Mouse (Mus musculus): ENCODE results near the gene Hoxc11. TPM values are rescaled to one million over a fixed set of nuclear protein-coding genes. Genes with fewer than 3 reads are reported as not detected.

The Hoxc11 gene
- not detected in 2 replicates for polyA plus RNA-seq (2012; rRNA removed)

DNA sequence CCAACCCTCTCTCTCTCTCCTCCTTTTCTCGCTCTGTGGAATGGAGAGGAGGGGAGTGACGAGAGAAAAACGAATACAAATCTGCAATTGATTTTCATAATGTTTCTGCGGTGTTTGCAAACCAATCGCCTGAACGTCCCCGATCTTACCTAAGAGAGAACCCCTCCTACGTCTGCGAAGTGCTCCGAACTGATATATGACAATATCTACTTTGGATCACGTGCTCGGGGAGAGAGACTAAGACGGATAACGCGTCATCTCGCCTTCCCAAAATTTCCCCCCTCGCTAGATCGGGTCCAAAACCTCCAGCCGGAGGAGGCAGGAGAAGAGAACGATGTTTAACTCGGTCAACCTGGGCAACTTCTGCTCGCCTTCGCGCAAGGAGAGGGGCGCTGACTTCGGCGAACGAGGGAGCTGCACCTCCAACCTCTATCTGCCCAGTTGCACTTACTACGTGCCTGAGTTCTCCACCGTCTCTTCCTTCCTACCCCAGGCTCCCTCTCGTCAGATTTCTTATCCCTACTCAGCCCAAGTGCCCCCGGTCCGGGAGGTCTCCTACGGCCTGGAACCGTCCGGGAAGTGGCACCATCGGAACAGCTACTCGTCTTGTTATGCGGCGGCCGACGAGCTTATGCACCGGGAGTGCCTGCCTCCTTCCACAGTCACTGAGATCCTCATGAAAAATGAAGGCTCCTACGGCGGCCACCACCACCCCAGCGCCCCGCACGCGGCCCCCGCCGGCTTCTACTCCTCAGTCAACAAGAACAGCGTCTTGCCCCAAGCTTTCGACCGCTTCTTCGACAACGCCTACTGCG is at the start of gene Hoxc11:
Hoxc11 (plus strand) TSS at position 236 of the 815 bp plus-strand sequence.

DNA sequence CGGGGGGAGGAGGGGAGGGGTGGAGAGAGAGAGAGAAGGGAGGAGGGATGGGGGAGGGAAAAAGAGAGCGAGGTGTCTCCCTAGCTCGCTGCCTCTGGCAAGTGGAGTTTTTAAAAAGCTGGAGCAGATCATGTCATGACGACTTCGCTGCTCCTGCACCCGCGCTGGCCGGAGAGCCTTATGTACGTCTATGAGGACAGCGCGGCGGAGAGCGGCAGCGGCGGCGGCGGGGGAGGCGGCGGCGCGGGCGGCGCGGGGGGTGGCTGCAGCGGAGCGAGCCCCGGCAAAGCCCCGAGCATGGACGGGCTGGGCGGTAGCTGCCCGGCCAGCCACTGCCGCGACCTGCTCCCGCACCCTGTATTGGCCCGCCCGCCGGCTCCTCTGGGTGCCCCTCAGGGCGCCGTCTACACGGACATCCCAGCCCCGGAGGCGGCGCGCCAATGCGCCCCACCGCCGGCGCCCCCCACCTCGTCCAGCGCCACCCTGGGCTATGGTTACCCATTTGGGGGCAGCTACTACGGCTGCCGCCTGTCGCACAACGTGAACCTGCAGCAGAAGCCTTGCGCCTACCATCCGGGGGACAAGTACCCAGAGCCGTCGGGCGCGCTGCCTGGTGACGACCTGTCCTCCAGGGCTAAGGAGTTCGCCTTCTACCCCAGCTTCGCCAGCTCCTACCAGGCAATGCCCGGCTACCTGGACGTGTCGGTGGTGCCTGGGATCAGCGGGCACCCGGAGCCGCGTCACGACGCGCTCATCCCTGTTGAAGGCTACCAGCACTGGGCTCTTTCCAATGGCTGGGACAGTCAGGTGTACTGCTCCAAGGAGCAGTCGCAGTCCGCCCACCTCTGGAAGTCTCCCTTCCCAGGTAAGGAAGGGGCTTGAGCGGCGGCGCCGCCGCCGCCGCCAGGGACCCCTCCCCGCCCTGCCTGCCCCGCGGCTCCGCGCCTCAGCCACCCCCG is 32.9 kb upstream of the Hoxc11 start, which contains the start of gene Hoxc13:
Hoxc13 (plus strand) TSS at position 51 of the 959 bp plus-strand sequence.

DNA sequence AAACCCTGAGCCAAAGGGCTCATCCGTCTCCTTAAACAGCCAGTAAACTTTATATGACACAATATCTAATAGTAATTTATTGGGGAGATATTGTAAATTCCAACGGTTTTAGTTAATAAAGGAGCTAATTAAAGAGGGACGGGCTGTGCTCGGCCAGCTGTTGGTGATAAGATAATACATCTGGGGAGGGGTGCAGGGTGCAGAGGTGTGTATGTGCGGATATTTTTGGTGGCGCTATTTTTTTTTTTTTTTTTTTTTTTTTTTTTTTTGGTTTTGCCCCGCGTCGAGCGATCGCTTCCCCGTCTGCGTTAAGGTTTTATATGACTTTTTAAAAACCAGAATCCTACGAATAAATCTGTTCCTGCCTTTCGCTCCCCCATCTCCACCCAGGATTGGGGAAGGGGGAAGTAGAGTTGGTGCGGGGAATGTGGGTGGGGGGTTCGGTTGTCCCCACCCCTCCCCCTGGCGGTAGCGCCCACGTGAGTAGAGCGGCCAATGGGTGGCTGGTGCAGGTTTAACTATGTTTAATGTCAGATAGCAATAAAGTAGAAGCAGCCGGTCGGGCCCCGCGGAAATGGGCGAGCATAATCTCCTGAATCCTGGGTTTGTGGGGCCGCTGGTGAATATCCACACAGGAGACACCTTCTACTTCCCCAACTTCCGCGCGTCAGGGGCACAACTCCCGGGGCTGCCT is 17.8 kb upstream of the Hoxc11 start, which contains the start of gene Hoxc12:
Hoxc12 (plus strand) TSS at position 479 of the 694 bp plus-strand sequence.

DNA sequence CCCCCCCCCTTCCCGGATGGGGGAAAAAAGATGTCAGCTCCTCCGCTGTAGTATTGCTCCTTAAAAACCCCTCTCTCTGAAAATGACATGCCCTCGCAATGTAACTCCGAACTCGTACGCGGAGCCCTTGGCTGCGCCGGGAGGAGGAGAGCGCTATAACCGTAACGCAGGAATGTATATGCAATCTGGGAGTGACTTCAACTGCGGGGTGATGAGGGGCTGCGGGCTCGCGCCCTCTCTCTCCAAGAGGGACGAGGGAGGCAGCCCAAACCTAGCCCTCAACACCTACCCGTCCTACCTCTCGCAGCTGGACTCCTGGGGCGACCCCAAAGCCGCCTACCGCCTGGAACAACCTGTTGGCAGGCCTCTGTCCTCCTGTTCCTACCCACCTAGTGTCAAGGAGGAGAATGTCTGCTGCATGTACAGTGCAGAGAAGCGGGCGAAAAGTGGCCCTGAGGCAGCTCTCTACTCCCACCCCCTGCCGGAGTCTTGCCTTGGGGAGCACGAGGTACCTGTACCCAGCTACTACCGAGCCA is 12.6 kb downstream of the Hoxc11 start, which contains the start of gene Hoxc10:
Hoxc10 (plus strand) TSS at position 21 of the 536 bp plus-strand sequence.

DNA sequence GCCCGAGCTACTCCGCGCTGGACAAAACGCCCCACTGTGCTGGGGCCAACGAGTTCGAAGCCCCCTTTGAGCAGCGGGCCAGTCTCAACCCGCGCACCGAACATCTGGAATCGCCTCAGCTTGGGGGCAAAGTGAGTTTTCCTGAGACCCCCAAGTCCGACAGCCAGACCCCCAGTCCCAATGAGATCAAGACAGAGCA is 13.0 kb downstream of the Hoxc11 start, which contains the start of gene Hoxc5:
Hoxc5 (plus strand) TSS at position 132 of the 199 bp plus-strand sequence.

DNA sequence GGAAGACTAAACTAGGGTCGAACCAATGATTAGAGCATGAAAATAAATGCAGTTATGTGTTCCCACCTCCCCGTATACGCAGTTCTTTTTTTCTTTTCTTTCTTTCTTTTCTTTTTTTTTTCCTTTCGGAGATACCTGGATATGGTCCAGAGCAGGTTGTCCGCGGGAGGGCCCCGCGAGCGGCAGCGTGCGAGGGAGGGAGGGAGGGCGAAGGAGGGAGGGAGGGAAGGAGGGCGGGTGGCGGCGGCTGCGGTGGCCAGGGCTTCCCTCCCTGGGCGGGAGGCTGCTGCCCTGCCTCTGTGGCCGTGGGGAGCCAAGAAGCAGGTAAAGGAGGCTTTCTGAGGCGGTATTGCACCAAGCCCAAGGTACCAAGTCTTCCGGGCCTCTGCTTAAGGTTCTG is 21.9 kb downstream of the Hoxc11 start, which contains the start of gene Hoxc9:
Hoxc9 (plus strand) TSS at position 269 of the 400 bp plus-strand sequence.

DNA sequence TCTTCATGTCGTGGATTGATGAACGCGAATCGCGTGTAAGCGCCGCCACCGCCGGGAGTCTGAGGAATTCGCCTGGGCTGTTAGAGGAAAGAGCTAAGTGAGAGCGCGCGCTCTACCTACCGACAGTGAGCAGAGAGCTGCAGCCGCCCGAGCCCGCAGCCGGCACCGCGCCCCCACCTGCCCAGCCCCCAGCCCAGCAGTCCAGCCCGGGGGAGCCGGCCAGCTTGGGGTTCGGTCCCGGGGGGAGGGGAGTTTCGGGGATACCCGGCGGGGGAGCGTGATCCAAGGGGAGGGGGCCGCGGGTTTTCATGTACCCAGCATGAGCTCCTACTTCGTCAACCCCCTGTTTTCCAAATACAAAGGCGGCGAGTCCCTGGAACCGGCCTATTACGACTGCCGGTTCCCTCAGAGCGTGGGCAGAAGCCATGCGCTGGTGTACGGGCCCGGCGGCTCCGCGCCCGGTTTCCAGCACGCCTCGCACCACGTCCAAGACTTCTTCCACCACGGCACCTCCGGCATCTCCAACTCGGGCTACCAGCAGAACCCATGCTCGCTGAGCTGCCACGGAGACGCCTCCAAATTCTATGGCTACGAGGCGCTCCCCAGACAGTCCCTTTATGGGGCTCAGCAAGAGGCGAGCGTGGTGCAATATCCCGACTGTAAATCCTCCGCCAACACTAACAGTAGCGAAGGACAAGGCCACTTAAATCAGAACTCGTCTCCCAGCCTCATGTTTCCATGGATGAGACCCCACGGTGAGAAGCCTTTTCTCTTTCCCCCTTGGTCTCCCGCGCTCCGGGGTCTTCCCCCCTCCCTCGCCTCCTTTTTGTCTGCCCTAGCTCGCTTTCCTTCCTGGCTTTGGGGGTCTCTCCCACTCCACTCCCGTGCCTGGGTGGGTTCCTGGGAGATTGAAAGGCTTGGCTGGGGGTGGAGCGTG is 36.5 kb downstream of the Hoxc11 start, which contains the start of gene Hoxc8:
Hoxc8 (plus strand) TSS at position 147 of the 937 bp plus-strand sequence.

DNA sequence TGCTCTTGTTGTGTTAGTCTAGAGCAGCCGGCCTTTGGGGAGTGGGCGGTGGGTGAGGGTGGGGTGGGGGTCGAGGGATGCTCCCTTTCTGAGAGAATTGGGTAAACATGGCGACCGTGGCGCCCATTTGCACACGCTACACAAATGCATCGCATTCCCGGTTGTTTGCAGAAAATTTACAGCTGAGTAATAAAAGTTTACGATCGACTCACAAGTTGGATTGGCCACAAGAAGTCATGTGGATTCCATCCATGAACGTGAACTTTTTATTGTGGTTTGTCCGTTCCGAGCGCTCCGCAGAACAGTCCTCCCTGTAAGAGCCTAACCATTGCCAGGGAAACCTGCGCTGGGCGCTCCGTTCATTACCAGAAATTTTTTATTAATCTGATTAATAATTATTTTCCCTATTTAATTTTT is 43.7 kb downstream of the Hoxc11 start, which contains the start of gene Hoxc6:
Hoxc6 (plus strand) TSS at position 319 of the 417 bp plus-strand sequence.

Other genes with a start within 250 kb of the Hoxc11 start
- gene Calcoco1, start 232.2 kb upstream of the Hoxc11 start, polyA plus RNA-seq (2012; rRNA removed), result 55.2 and 56.8 TPM in 2 replicates
- 0.05 and 0.14 TPM in 2 replicates for gene Hoxc13, start 33.3 kb upstream of the Hoxc11 start, polyA plus RNA-seq (2012; rRNA removed)
- not detected in 2 replicates for gene Hoxc12, start 17.7 kb upstream of the Hoxc11 start, polyA plus RNA-seq (2012; rRNA removed)
- gene Hoxc10, start 12.4 kb downstream of the Hoxc11 start, polyA plus RNA-seq (2012; rRNA removed), result not detected in 2 replicates
- 5.6 and 6.4 TPM in 2 replicates for gene Hoxc5, start 13.0 kb downstream of the Hoxc11 start, polyA plus RNA-seq (2012; rRNA removed)
- 0.37 TPM in 1 of 2 replicates, not detected in the other for gene Hoxc9, start 22.0 kb downstream of the Hoxc11 start, polyA plus RNA-seq (2012; rRNA removed)
- 5.9 TPM in 1 of 2 replicates, not detected in the other for gene Hoxc8, start 36.2 kb downstream of the Hoxc11 start, polyA plus RNA-seq (2012; rRNA removed)
- 1.6 and 13.9 TPM in 2 replicates for gene Hoxc6, start 43.8 kb downstream of the Hoxc11 start, polyA plus RNA-seq (2012; rRNA removed)
- 10.7 and 10.8 TPM in 2 replicates for gene Hoxc4, start 64.5 kb downstream of the Hoxc11 start, polyA plus RNA-seq (2012; rRNA removed)
- gene Smug1, start 212.7 kb downstream of the Hoxc11 start, polyA plus RNA-seq (2012; rRNA removed), result 29.9 and 35.9 TPM in 2 replicates